Mouse (Mus musculus): ENCODE results near the gene Miip. TPM values are rescaled to one million over a fixed set of nuclear protein-coding genes. Genes with fewer than 3 reads are reported as not detected.
"Not testable (repeated sequence)": the region's sequence is repeated elsewhere in the genome, so short reads cannot be mapped to it uniquely, and the experiment has no call there.

Gene Miip
- total RNA-seq, 4 experiments from 2014 or later: 21.2 to 25.9 (median 24.1) TPM

GRCm38 (mm10) chr4:147875852-147876575 is 7.4 kb upstream of the Miip start:
- no peak for DNase-seq (ENCODE audit: low spot score in 2 of 2)

GRCm38 (mm10) chr4:147869238-147869637 is 622 bp upstream of the Miip start:
- DNase-seq (ENCODE audit: low spot score in 2 of 2): no peak

- no peak for DNase-seq (ENCODE audit: low spot score in 2 of 2)
These were observed 810 bp downstream of the Miip start for GRCm38 (mm10) chr4:147867563-147868449.

GRCm38 (mm10) chr4:147866793-147867192 is 1.8 kb downstream of the Miip start:
- DNase-seq (ENCODE audit: low spot score in 2 of 2): not testable (repeated sequence)

GRCm38 (mm10) chr4:147866056-147866455 is 2.6 kb downstream of the Miip start:
- DNase-seq (ENCODE audit: low spot score in 2 of 2): no peak

GRCm38 (mm10) chr4:147865651-147866050 is 3.0 kb downstream of the Miip start:
- no peak for DNase-seq (ENCODE audit: low spot score in 2 of 2)

GRCm38 (mm10) chr4:147862051-147862450 is 6.6 kb downstream of the Miip start:
- no peak for DNase-seq (ENCODE audit: low spot score in 2 of 2)

- no peak for DNase-seq (ENCODE audit: low spot score in 2 of 2)
These were observed 17.8 kb downstream of the Miip start for GRCm38 (mm10) chr4:147850776-147851175.

GRCm38 (mm10) chr4:147848584-147848991 is 20.0 kb downstream of the Miip start:
- DNase-seq (ENCODE audit: low spot score in 2 of 2): no peak

GRCm38 (mm10) chr4:147847614-147848583 is 20.7 kb downstream of the Miip start, which contains the start of gene Zfp933:
Zfp933 (minus strand) TSS chr4:147848366.
- DNase-seq (ENCODE audit: low spot score in 2 of 2): peak; percentile 66 to 85

GRCm38 (mm10) chr4:147842871-147843270 is 25.7 kb downstream of the Miip start:
- DNase-seq (ENCODE audit: low spot score in 2 of 2): no peak

GRCm38 (mm10) chr4:147839282-147839681 is 29.3 kb downstream of the Miip start:
- not testable (repeated sequence) for DNase-seq (ENCODE audit: low spot score in 2 of 2)

- DNase-seq (ENCODE audit: low spot score in 2 of 2): no peak
These were observed 44.2 kb downstream of the Miip start for GRCm38 (mm10) chr4:147824389-147824788.

GRCm38 (mm10) chr4:147821414-147821813 is 47.2 kb downstream of the Miip start:
- not testable (repeated sequence) for DNase-seq (ENCODE audit: low spot score in 2 of 2)

- not testable (repeated sequence) for DNase-seq (ENCODE audit: low spot score in 2 of 2)
These were observed 49.0 kb downstream of the Miip start for GRCm38 (mm10) chr4:147819659-147820058.

- DNase-seq (ENCODE audit: low spot score in 2 of 2): no peak
These were observed 53.9 kb downstream of the Miip start for GRCm38 (mm10) chr4:147814592-147815167.

- DNase-seq (ENCODE audit: low spot score in 2 of 2): no peak
These were observed 55.3 kb downstream of the Miip start for GRCm38 (mm10) chr4:147813249-147813765.
